Mouse (Mus musculus): ENCODE data around the gene Bcl2l12. TPM values are rescaled to one million over a fixed set of nuclear protein-coding genes. Genes with fewer than 3 reads are reported as not detected.

The Bcl2l12 gene
- polyA plus RNA-seq (2015; fragmentation: Nextera tagmentation; extraction: Ambion mirVana): 34.5 and 35.4 TPM in 2 replicates

- peak within 1 kb of the TSS; percentile 76 for H3K4me3 ChIP-seq
- H3K4me1 ChIP-seq (replicated peaks): peaks cover 48% of the 10 kb centered on the region
- peak within 1 kb of the TSS; percentile 90 for H3K27ac ChIP-seq
- peak within 1 kb of the TSS; percentile 79 for H3K9ac ChIP-seq
- WGBS: 2% methylated on average over 18 of the region's 18 CpGs
- ATAC-seq (replicated peaks; ENCODE audit: insufficient number of reproducible peaks, insufficient read depth, low FRiP score, low read depth): no peak
- peaks cover 46% of the 10 kb centered on the region for H3K36me3 ChIP-seq
- H3K27me3 ChIP-seq: no peaks in the 10 kb centered on the region
- H3K4me2 ChIP-seq: peak within 1 kb of the TSS; percentile 91
- no peaks in the 10 kb centered on the region for H3K9me3 ChIP-seq (replicated peaks)
Measured at GRCm38 (mm10) chr7:44998501-44998955, at the start of gene Bcl2l12. Gene Bcl2l12 (minus strand): TSS chr7:44998712.

GRCm38 (mm10) chr7:45047491-45047890 is 49.0 kb upstream of the Bcl2l12 start:
- H3K9me3 ChIP-seq (replicated peaks): no peaks in the 10 kb centered on the region
- ATAC-seq (replicated peaks; ENCODE audit: insufficient number of reproducible peaks, insufficient read depth, low FRiP score, low read depth): no peak
- H3K4me3 ChIP-seq: no peak overlapping the region
- H3K27ac ChIP-seq: no peak overlapping the region
- peaks cover 17% of the 10 kb centered on the region for H3K4me1 ChIP-seq (replicated peaks)
- H3K27me3 ChIP-seq: no peaks in the 10 kb centered on the region
- WGBS: 98% methylated on average over 14 of the region's 14 CpGs
- no peak overlapping the region for H3K9ac ChIP-seq
- no peak overlapping the region for H3K4me2 ChIP-seq
- peaks cover 79% of the 10 kb centered on the region for H3K36me3 ChIP-seq

GRCm38 (mm10) chr7:45046853-45047350 is 48.4 kb upstream of the Bcl2l12 start:
- peaks cover 85% of the 10 kb centered on the region for H3K36me3 ChIP-seq
- no peak overlapping the region for H3K4me3 ChIP-seq
- H3K27me3 ChIP-seq: no peaks in the 10 kb centered on the region
- no peaks in the 10 kb centered on the region for H3K9me3 ChIP-seq (replicated peaks)
- H3K9ac ChIP-seq: no peak overlapping the region
- 93% methylated on average over 26 of the region's 26 CpGs for WGBS
- ATAC-seq (replicated peaks; ENCODE audit: insufficient number of reproducible peaks, insufficient read depth, low FRiP score, low read depth): no peak
- no peak overlapping the region for H3K4me2 ChIP-seq
- H3K27ac ChIP-seq: no peak overlapping the region
- peaks cover 14% of the 10 kb centered on the region for H3K4me1 ChIP-seq (replicated peaks)

- no peak for ATAC-seq (replicated peaks; ENCODE audit: insufficient number of reproducible peaks, insufficient read depth, low FRiP score, low read depth)
- H3K4me3 ChIP-seq: no peak overlapping the region
- no peak overlapping the region for H3K27ac ChIP-seq
- no peaks in the 10 kb centered on the region for H3K9me3 ChIP-seq (replicated peaks)
- peaks cover 96% of the 10 kb centered on the region for H3K36me3 ChIP-seq
- no peak overlapping the region for H3K9ac ChIP-seq
- 94% methylated on average over 22 of the region's 22 CpGs for WGBS
- H3K4me1 ChIP-seq (replicated peaks): peaks cover 3% of the 10 kb centered on the region
- no peaks in the 10 kb centered on the region for H3K27me3 ChIP-seq
- no peak overlapping the region for H3K4me2 ChIP-seq
Measured at GRCm38 (mm10) chr7:45045741-45046140, 47.2 kb upstream of the Bcl2l12 start.

GRCm38 (mm10) chr7:45043307-45043706 is 44.8 kb upstream of the Bcl2l12 start:
- no peak overlapping the region for H3K9ac ChIP-seq
- no peak overlapping the region for H3K4me3 ChIP-seq
- no peak for ATAC-seq (replicated peaks; ENCODE audit: insufficient number of reproducible peaks, insufficient read depth, low FRiP score, low read depth)
- H3K27me3 ChIP-seq: no peaks in the 10 kb centered on the region
- H3K4me2 ChIP-seq: no peak overlapping the region
- 95% methylated on average over 14 of the region's 14 CpGs for WGBS
- no peak overlapping the region for H3K27ac ChIP-seq
- no peaks in the 10 kb centered on the region for H3K4me1 ChIP-seq (replicated peaks)
- H3K36me3 ChIP-seq: peaks cover 99% of the 10 kb centered on the region
- no peaks in the 10 kb centered on the region for H3K9me3 ChIP-seq (replicated peaks)

- 88% methylated on average over 9 of the region's 9 CpGs for WGBS
- no peak for ATAC-seq (replicated peaks; ENCODE audit: insufficient number of reproducible peaks, insufficient read depth, low FRiP score, low read depth)
- no peaks in the 10 kb centered on the region for H3K9me3 ChIP-seq (replicated peaks)
- H3K36me3 ChIP-seq: peaks cover 97% of the 10 kb centered on the region
- H3K4me3 ChIP-seq: no peak overlapping the region
- H3K27me3 ChIP-seq: no peaks in the 10 kb centered on the region
- no peak overlapping the region for H3K4me2 ChIP-seq
- H3K4me1 ChIP-seq (replicated peaks): no peaks in the 10 kb centered on the region
- no peak overlapping the region for H3K9ac ChIP-seq
- H3K27ac ChIP-seq: no peak overlapping the region
Measured at GRCm38 (mm10) chr7:45040851-45041250, 42.3 kb upstream of the Bcl2l12 start.

- Histone ChIP-seq H3K36me3 (peaks cover 97% of the 10 kb centered on the region), H3K4me3 (no peak overlapping the region), H3K9ac (no peak overlapping the region), H3K27ac (no peak overlapping the region), H3K4me2 (no peak overlapping the region), H3K4me1 (replicated peaks) (no peaks in the 10 kb centered on the region), H3K9me3 (replicated peaks) (no peaks in the 10 kb centered on the region), H3K27me3 (no peaks in the 10 kb centered on the region)
- no peak for ATAC-seq (replicated peaks; ENCODE audit: insufficient number of reproducible peaks, insufficient read depth, low FRiP score, low read depth)
- 95% methylated on average over 9 of the region's 9 CpGs for WGBS
Measured at GRCm38 (mm10) chr7:45038411-45038810, 39.9 kb upstream of the Bcl2l12 start.

GRCm38 (mm10) chr7:45037720-45038361 is 39.3 kb upstream of the Bcl2l12 start:
- H3K27ac ChIP-seq: no peak overlapping the region
- H3K9ac ChIP-seq: no peak overlapping the region
- no peaks in the 10 kb centered on the region for H3K27me3 ChIP-seq
- H3K36me3 ChIP-seq: peaks cover 97% of the 10 kb centered on the region
- no peak overlapping the region for H3K4me2 ChIP-seq
- H3K4me3 ChIP-seq: no peak overlapping the region
- no peaks in the 10 kb centered on the region for H3K4me1 ChIP-seq (replicated peaks)
- no peaks in the 10 kb centered on the region for H3K9me3 ChIP-seq (replicated peaks)
- WGBS: 71% methylated on average over 7 of the region's 7 CpGs
- no peak for ATAC-seq (replicated peaks; ENCODE audit: insufficient number of reproducible peaks, insufficient read depth, low FRiP score, low read depth)

GRCm38 (mm10) chr7:45036702-45037101 is 38.2 kb upstream of the Bcl2l12 start:
- no peak overlapping the region for H3K4me3 ChIP-seq
- no peaks in the 10 kb centered on the region for H3K27me3 ChIP-seq
- no peak overlapping the region for H3K9ac ChIP-seq
- no peak for ATAC-seq (replicated peaks; ENCODE audit: insufficient number of reproducible peaks, insufficient read depth, low FRiP score, low read depth)
- peaks cover 97% of the 10 kb centered on the region for H3K36me3 ChIP-seq
- WGBS: 87% methylated on average over 11 of the region's 11 CpGs
- no peaks in the 10 kb centered on the region for H3K9me3 ChIP-seq (replicated peaks)
- H3K4me1 ChIP-seq (replicated peaks): no peaks in the 10 kb centered on the region
- no peak overlapping the region for H3K4me2 ChIP-seq
- no peak overlapping the region for H3K27ac ChIP-seq

GRCm38 (mm10) chr7:45035631-45036030 is 37.1 kb upstream of the Bcl2l12 start:
- ATAC-seq (replicated peaks; ENCODE audit: insufficient number of reproducible peaks, insufficient read depth, low FRiP score, low read depth): no peak
- H3K36me3 ChIP-seq: peaks cover 97% of the 10 kb centered on the region
- H3K27me3 ChIP-seq: no peaks in the 10 kb centered on the region
- no peak overlapping the region for H3K4me3 ChIP-seq
- 82% methylated on average over 3 of the region's 3 CpGs for WGBS
- no peak overlapping the region for H3K4me2 ChIP-seq
- H3K9ac ChIP-seq: no peak overlapping the region
- H3K27ac ChIP-seq: no peak overlapping the region
- H3K9me3 ChIP-seq (replicated peaks): no peaks in the 10 kb centered on the region
- no peaks in the 10 kb centered on the region for H3K4me1 ChIP-seq (replicated peaks)

- 92% methylated on average over 19 of the region's 19 CpGs for WGBS
- no peak overlapping the region for H3K4me2 ChIP-seq
Measured at GRCm38 (mm10) chr7:45033722-45034359, 35.3 kb upstream of the Bcl2l12 start.

More at GRCm38 (mm10) chr7:45033722-45034359, 35.3 kb upstream of the Bcl2l12 start:
- Histone ChIP-seq H3K27me3 (no peaks in the 10 kb centered on the region), H3K27ac (no peak overlapping the region), H3K36me3 (peaks cover 95% of the 10 kb centered on the region), H3K9me3 (replicated peaks) (no peaks in the 10 kb centered on the region), H3K9ac (no peak overlapping the region), H3K4me3 (no peak overlapping the region), H3K4me1 (replicated peaks) (no peaks in the 10 kb centered on the region)
- no peak for ATAC-seq (replicated peaks; ENCODE audit: insufficient number of reproducible peaks, insufficient read depth, low FRiP score, low read depth)

Measured in heart, embryonic 15.5 days (tissue).